Mouse (Mus musculus): ENCODE data around the gene St3gal2. TPM values are rescaled to one million over a fixed set of nuclear protein-coding genes. Genes with fewer than 3 reads are reported as not detected.
"Not testable (repeated sequence)": the region's sequence is repeated elsewhere in the genome, so short reads cannot be mapped to it uniquely, and the experiment has no call there.

The St3gal2 gene
- polyA plus RNA-seq, 1 experiment = 189 TPM

GRCm38 (mm10) chr8:110944276-110944876, 24.7 kb downstream of the St3gal2 start:
- DNase-seq (ENCODE audit: low read depth) = no peak

- DNase-seq (ENCODE audit: low read depth) = no peak
Observed at GRCm38 (mm10) chr8:110945716-110946115, 26.0 kb downstream of the St3gal2 start.

- no peak for DNase-seq (ENCODE audit: low read depth)
Observed at GRCm38 (mm10) chr8:110950065-110950484, 30.4 kb downstream of the St3gal2 start.

GRCm38 (mm10) chr8:110954776-110955175, 35.1 kb downstream of the St3gal2 start:
- no peak for DNase-seq (ENCODE audit: low read depth)

- DNase-seq (ENCODE audit: low read depth) = no peak
Observed at GRCm38 (mm10) chr8:110956619-110957450, 37.1 kb downstream of the St3gal2 start.

GRCm38 (mm10) chr8:110957471-110957870, 37.7 kb downstream of the St3gal2 start:
- no peak for DNase-seq (ENCODE audit: low read depth)

- DNase-seq (ENCODE audit: low read depth) = no peak
Observed at GRCm38 (mm10) chr8:110958135-110958534, 38.4 kb downstream of the St3gal2 start.

- DNase-seq (ENCODE audit: low read depth) = not testable (repeated sequence)
Observed at GRCm38 (mm10) chr8:110958553-110958952, 38.8 kb downstream of the St3gal2 start.

GRCm38 (mm10) chr8:110959071-110959780, 39.5 kb downstream of the St3gal2 start:
- DNase-seq (ENCODE audit: low read depth) = no peak

GRCm38 (mm10) chr8:110959906-110960305, 40.2 kb downstream of the St3gal2 start:
- DNase-seq (ENCODE audit: low read depth) = no peak

GRCm38 (mm10) chr8:110963051-110963450, 43.3 kb downstream of the St3gal2 start:
- DNase-seq (ENCODE audit: low read depth) = no peak

GRCm38 (mm10) chr8:110964666-110965065, 44.9 kb downstream of the St3gal2 start:
- DNase-seq (ENCODE audit: low read depth) = no peak

- no peak for DNase-seq (ENCODE audit: low read depth)
Observed at GRCm38 (mm10) chr8:110965594-110965993, 45.9 kb downstream of the St3gal2 start.

GRCm38 (mm10) chr8:110966586-110966985, 46.9 kb downstream of the St3gal2 start:
- DNase-seq (ENCODE audit: low read depth) = no peak

- DNase-seq (ENCODE audit: low read depth) = no peak
Observed at GRCm38 (mm10) chr8:110967326-110967725, 47.6 kb downstream of the St3gal2 start.

GRCm38 (mm10) chr8:110969910-110970770, 50.4 kb downstream of the St3gal2 start:
- peak; percentile 45 for DNase-seq (ENCODE audit: low read depth)

- not testable (repeated sequence) for DNase-seq (ENCODE audit: low read depth)
Observed at GRCm38 (mm10) chr8:110976532-110976931, 56.8 kb downstream of the St3gal2 start.

- not testable (repeated sequence) for DNase-seq (ENCODE audit: low read depth)
Observed at GRCm38 (mm10) chr8:110977987-110978386, 58.3 kb downstream of the St3gal2 start.

- DNase-seq (ENCODE audit: low read depth) = no peak
Observed at GRCm38 (mm10) chr8:110981304-110981703, 61.6 kb downstream of the St3gal2 start.

- no peak for DNase-seq (ENCODE audit: low read depth)
Observed at GRCm38 (mm10) chr8:110987805-110988744, 68.4 kb downstream of the St3gal2 start.
